Mouse (Mus musculus): ENCODE data around the gene Lpar4.

GRCm38 (mm10) chrX:106897707-106898275, 22.6 kb upstream of the Lpar4 start:
- TF ChIP-seq CTCF (conservative IDR thresholded peaks at IDR 0.05; ENCODE audit: insufficient read depth, insufficient read length, low read depth, low read length) (no peak), POLR2A (IDR thresholded peaks at IDR 0.05; ENCODE audit: low read depth, low read length) (no peak)

Measured in kidney, adult 2 months (tissue).